Mouse (Mus musculus) megakaryocyte, embryonic 14.5 days (primary cell): ENCODE data around the gene Cdyl. TPM values are rescaled to one million over a fixed set of nuclear protein-coding genes. Genes with fewer than 3 reads are reported as not detected.

Experiments used
- H3K27me3 ChIP-seq: replicated peaks from 2 replicates; pipeline ENCODE3; 2012; ENCODE audit warnings: inconsistent platforms
- H3K36me3 ChIP-seq: replicated peaks from 2 replicates; pipeline ENCODE3; 2012; ENCODE audit warnings: low read length, inconsistent platforms, mixed read lengths
- H3K4me1 ChIP-seq: 2 replicates; pipeline ENCODE4 v1.6.1; 2012; ENCODE audit warnings: inconsistent platforms
- H3K4me3 ChIP-seq: replicated peaks from 2 replicates; pipeline ENCODE3; 2012; ENCODE audit warnings: moderate library complexity, mild to moderate bottlenecking, inconsistent platforms
- H3K9me3 ChIP-seq: 2 replicates; pipeline ENCODE4 v1.6.1; 2012; ENCODE audit warnings: inconsistent platforms
- FLI1 ChIP-seq: IDR thresholded peaks from 2 replicates; pipeline ENCODE4 v1.6.1; 2012; ENCODE audit warnings: low read length, inconsistent platforms, mixed read lengths
- GATA1 ChIP-seq: IDR thresholded peaks from 3 replicates; pipeline ENCODE4 v1.6.1; 2012; ENCODE audit warnings: mixed read lengths, low read length, inconsistent platforms, borderline replicate concordance
- polyA plus RNA-seq: library from polyadenylated mRNA; stranded (reverse); fragments of >175 nt; gene quantifications from 2 replicates; pipeline ENCODE4 v1.2.3, GENCODE M21; 2012; ENCODE audit warnings: low replicate concordance; ENCODE audit not compliant: insufficient read depth

Cdyl gene
- polyA plus RNA-seq, 1 experiment, result 3.2 TPM

GRCm38 (mm10) chr13:35738210-35738609, 78.6 kb downstream of the Cdyl start:
- Histone ChIP-seq H3K27me3 (peaks cover 3% of the 10 kb centered on the region), H3K4me1 (peaks cover 23% of the 10 kb centered on the region), H3K9me3 (no peaks in the 10 kb centered on the region; the same call in 1 of the 2 replicates), H3K36me3 (no peaks in the 10 kb centered on the region), H3K4me3 (no peak overlapping the region)
- TF ChIP-seq FLI1, result no peak
- TF ChIP-seq GATA1, result no peak

- TF ChIP-seq GATA1 (no peak), FLI1 (no peak)
- Histone ChIP-seq H3K4me1 (peaks cover 33% of the 10 kb centered on the region), H3K9me3 (no peaks in the 10 kb centered on the region), H3K36me3 (no peaks in the 10 kb centered on the region), H3K27me3 (peaks cover 3% of the 10 kb centered on the region), H3K4me3 (no peak overlapping the region)
Measured at GRCm38 (mm10) chr13:35739473-35739872, 79.8 kb downstream of the Cdyl start.

GRCm38 (mm10) chr13:35740301-35741039, 80.8 kb downstream of the Cdyl start:
- no peaks in the 10 kb centered on the region for H3K9me3 ChIP-seq
- peak overlapping the region; percentile 96 for H3K4me3 ChIP-seq
- TF ChIP-seq GATA1 (no peak), FLI1 (no peak)
- peaks cover 33% of the 10 kb centered on the region for H3K4me1 ChIP-seq
- H3K27me3 ChIP-seq, result peaks cover 3% of the 10 kb centered on the region
- H3K36me3 ChIP-seq, result no peaks in the 10 kb centered on the region

- Histone ChIP-seq H3K9me3 (peaks cover 5% of the 10 kb centered on the region), H3K27me3 (peaks cover 3% of the 10 kb centered on the region), H3K4me1 (peaks cover 36% of the 10 kb centered on the region), H3K36me3 (peaks cover 6% of the 10 kb centered on the region), H3K4me3 (peak overlapping the region; percentile 96)
- TF ChIP-seq GATA1, result no peak
- TF ChIP-seq FLI1, result no peak
Measured at GRCm38 (mm10) chr13:35741040-35741619, 81.5 kb downstream of the Cdyl start.

GRCm38 (mm10) chr13:35741620-35742421, 82.2 kb downstream of the Cdyl start:
- Histone ChIP-seq H3K9me3 (peaks cover 12% of the 10 kb centered on the region), H3K4me1 (peaks cover 38% of the 10 kb centered on the region), H3K27me3 (peaks cover 3% of the 10 kb centered on the region), H3K4me3 (peak overlapping the region; percentile 96), H3K36me3 (peaks cover 13% of the 10 kb centered on the region)
- no peak for TF ChIP-seq FLI1
- no peak for TF ChIP-seq GATA1

GRCm38 (mm10) chr13:35742696-35743095, 83.1 kb downstream of the Cdyl start:
- Histone ChIP-seq H3K36me3 (peaks cover 21% of the 10 kb centered on the region), H3K27me3 (peaks cover 3% of the 10 kb centered on the region), H3K4me3 (peak overlapping the region; percentile 96), H3K4me1 (peaks cover 38% of the 10 kb centered on the region), H3K9me3 (peaks cover 16% of the 10 kb centered on the region)
- TF ChIP-seq FLI1 (no peak), GATA1 (no peak)

GRCm38 (mm10) chr13:35743196-35743595, 83.6 kb downstream of the Cdyl start:
- Histone ChIP-seq H3K4me1 (peaks cover 38% of the 10 kb centered on the region), H3K9me3 (peaks cover 16% of the 10 kb centered on the region), H3K27me3 (peaks cover 3% of the 10 kb centered on the region), H3K36me3 (peaks cover 22% of the 10 kb centered on the region), H3K4me3 (peak overlapping the region; percentile 96)
- no peak for TF ChIP-seq GATA1
- no peak for TF ChIP-seq FLI1

GRCm38 (mm10) chr13:35749194-35749593, 89.6 kb downstream of the Cdyl start:
- Histone ChIP-seq H3K27me3 (no peaks in the 10 kb centered on the region), H3K4me3 (no peak overlapping the region), H3K36me3 (peaks cover 28% of the 10 kb centered on the region), H3K4me1 (peaks cover 33% of the 10 kb centered on the region), H3K9me3 (peaks cover 19% of the 10 kb centered on the region)
- TF ChIP-seq GATA1 (no peak), FLI1 (no peak)

GRCm38 (mm10) chr13:35749680-35750079, 90.0 kb downstream of the Cdyl start:
- H3K36me3 ChIP-seq, result peaks cover 28% of the 10 kb centered on the region
- no peak overlapping the region for H3K4me3 ChIP-seq
- TF ChIP-seq GATA1 (no peak), FLI1 (no peak)
- H3K4me1 ChIP-seq, result peaks cover 37% of the 10 kb centered on the region
- H3K9me3 ChIP-seq, result peaks cover 19% of the 10 kb centered on the region
- no peaks in the 10 kb centered on the region for H3K27me3 ChIP-seq
